Mouse (Mus musculus) cerebral cortex, adult 2 months (tissue): ENCODE results near the gene Fam187a.

Source experiments
- WGBS: fragments of 180-500 bp; shearing (Covaris S2); methylation state at CpG from one replicate; pipeline ENCODE4 v1.1.7; 2018; 5-methylcytosine and 5-hydroxymethylcytosine counted together

Fam187a gene

DNA sequence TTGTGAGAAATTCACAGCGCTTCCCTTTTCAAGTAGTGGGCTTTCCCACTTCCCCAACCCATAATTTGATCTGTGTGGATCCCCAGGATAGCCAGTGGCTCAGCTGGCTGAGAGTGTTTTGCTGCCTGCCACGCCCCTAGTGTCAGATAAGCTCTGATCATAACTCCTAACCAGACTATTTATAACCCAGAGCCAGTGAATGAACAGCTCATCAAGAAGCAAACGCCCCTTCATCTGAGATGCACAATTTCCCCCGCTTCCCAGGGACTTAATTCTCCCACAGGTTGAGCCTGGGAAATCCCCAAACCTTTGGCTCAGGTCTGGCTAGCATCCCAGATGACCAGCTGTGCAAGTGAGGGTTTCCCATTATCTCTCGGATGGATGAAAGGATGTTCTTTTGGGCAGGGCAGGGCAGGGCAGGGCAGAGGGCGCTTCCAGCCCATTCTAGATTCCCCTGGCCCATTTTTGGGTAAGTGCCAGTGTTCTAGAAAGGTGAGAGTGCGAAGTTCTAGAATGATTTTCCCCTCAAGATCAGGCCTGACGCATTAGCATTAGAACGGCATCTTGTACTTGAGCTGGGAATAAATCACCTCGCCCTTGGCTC lies at the start of gene Fam187a:
TSS of gene Fam187a (plus strand) at position 554 of the 604 bp plus-strand sequence.
- WGBS = 59% methylated on average over 10 of the region's 10 CpGs

DNA sequence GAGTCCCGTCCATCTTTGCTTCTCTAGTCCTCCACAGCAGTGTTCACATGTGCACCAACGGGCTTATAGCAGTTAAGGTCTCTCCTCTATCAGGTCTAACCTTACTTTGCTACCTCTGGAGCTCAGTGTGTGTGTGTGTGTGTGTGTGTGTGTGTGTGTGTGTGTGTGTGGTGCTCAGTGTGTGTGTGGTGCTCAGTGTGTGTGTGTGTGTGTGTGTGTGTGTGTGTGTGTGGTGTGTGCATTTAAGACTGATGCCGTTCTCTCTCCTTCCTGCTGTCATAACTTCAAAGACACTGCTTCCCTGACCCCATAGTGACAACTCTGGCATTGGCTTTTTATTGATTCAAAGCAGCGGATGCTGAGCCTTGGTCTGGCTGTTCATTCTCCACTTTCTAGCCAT lies 49.4 kb upstream of the Fam187a start, which contains the start of gene Higd1b:
TSS of gene Higd1b (plus strand) at position 301 of the 400 bp plus-strand sequence.
- 64% methylated on average over 4 of the region's 4 CpGs for WGBS

DNA sequence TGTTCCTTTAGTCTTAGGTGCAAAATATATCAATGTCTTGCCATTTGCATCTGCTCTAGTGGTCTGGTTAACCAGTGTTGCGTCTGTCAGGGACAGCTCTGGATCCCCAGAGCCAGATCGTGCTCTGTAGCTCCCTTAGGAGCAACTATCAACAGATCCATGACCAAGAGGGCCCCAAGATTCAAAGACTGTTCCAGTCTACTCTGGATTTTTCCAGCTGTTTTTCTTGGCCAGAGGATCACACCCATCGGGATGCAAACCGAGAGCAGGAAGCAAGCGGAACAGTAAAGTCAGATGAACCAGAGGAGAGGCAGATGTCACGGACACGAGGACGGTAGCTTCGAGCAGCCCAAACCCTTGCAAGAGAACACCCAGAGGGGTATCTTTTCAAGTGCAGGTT lies 48.8 kb upstream of the Fam187a start:
- 90% methylated on average over 9 of the region's 9 CpGs for WGBS

DNA sequence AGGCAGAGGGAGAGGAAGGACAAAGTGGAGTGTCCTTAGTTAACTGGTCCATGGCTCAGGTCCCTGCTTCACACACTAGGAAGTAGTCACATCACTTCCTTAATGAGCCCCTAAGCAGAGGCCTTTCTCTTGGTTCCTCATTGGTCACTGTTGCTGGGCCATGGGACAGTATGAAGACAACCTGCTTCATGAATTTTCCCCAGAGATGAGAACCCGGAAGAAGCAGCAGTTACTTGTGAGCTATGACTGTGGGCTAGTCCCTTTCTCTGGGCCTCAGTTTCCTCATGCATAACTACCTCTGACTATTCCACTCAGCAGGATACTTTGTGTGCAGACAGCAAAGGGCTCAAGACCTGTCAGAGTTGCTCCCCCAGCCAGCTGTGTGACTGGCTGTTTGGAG lies 47.6 kb upstream of the Fam187a start:
- 89% methylated on average over 1 of the region's 1 CpGs for WGBS

DNA sequence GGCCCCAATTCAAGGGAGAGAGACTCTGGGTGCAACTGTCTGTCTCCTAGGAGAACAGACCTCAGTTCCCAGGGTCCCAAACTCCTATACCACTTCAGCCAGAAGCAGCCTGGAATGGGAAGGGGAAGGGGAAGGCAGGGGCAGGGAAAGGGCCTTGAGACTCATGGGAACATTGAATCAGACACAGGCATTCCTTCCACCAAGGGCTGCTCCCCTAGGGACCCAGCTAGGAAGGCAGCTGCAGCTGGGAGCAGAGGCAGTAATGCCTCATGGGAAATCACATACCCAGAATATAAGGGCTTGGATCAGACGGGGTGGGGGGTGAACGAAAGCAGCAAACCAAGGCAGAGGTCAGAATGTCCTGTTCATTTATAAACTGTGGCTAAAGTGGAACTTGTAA lies 46.8 kb upstream of the Fam187a start:
- 88% methylated on average over 2 of the region's 2 CpGs for WGBS

DNA sequence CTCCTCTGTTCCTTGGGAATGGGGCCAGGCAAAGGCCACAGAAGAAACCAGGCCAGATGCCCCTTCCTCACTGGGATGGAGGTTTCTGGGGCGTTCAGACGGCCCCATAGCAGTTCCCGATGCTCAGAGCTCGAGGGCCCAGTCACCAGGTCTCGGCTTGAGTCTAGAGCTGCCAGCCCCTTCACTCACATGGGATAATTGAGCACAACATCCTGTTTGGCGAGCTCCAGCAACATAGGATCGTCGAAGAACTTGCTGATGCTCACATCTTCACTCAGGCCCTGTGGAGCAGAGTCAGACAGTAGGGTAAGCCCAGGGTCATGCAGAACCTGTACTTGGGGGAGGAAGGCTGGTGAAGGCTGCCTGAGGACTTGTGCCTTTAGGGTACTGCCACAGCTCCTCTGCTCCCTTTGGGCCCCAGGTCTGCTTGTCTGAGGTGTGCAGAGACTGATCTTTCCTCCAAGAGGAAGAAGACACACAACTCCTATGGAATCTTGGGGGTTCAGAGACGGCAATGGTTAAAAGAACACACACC lies 46.3 kb upstream of the Fam187a start:
- 76% methylated on average over 9 of the region's 9 CpGs for WGBS

DNA sequence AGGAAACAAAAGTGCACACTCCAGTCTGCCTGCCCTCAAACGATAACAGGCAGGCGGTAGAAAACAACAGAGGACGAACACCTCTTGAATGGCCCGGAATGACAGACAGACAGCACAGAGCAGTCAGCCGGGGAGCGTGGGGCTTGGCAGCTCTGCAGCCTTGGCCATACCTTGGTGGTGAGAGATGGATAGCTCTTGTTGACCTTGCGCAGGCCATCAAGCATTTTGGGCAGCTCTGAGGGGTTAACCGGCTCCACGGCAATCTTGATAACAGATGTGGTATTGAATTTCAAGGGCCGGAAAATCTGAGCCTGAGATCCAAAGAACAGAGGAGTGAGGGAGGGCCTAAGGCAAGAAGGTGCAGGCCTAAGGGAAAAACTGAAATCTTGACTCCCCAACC lies 39.0 kb upstream of the Fam187a start:
- WGBS = 92% methylated on average over 10 of the region's 10 CpGs

DNA sequence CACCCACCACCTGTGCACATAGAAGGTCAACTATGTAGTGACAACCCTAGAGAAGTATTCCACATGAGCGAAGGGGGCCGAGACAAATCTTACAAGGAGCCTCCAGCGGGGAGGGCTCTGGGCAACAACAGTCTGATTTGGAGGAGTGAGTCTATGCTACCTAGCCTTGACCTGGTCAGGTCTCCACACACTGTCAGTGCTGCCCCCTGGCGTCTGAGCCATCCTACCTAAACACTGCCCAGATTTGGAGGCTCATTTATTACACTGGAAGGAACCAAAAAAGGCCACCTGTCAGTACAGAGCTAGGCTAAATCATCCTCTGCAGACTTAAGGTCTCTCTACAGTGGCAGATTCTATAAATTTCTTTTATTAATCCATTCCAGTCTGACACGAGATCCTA lies 33.1 kb upstream of the Fam187a start:
- WGBS = 71% methylated on average over 5 of the region's 5 CpGs

DNA sequence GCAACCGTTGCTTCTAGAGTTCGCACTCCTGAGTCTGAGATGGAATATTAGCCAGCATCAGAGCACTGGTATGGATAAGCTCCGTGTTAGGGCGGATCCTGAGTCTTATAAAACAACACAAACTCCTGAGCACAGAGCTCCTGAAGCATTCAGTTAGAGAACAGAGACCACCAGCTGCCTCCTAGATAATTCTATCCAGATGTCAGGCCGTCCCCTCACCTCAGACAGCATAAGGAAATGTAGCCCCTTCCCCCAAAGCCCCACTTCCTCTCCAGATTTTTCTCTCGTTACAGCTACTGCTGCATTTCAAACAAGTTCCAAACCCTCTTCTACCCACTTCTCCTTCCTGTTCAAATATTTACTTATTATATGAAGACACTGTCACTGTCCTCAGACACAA lies 29.0 kb upstream of the Fam187a start:
- 89% methylated on average over 6 of the region's 6 CpGs for WGBS

DNA sequence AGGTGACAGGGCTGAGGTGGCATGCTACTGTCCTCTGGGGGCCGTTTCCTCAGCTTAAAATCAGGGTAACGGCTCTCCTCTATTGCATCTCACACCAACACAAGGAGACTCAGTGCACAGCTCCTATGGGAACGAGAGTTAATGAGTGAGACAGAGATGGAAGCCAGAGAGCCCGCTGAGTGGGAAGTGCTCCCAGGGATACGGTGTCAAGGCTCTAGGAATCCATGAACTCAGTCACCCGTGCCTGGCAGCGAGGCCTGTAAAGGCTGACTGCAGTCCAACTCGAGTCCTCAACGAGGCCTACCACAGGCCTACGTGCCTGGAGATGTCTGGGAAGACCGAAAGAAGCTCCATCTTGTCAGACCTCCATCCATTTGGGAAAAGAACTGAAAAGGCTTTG lies 26.0 kb upstream of the Fam187a start:
- WGBS = 80% methylated on average over 11 of the region's 11 CpGs

DNA sequence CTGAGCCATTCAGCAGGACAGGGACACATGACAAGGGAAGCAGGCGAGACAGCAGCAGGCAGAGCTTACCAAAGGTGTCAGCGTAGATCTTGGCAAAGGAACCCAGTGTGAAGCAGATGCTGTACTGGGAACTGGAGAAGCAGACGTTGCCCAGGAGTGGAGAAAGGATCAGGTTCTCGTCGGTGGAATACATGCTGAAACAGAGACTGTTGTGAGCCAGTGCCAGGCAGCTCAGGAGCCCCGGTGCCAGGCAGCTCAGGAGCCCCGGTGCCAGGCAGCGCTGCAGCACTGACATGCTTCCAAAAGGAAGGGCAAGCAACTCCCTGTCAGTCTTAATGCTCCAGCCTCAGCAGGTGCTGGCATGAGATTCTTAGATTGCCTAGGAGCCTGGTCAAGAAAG lies 25.0 kb upstream of the Fam187a start:
- WGBS = 49% methylated on average over 8 of the region's 8 CpGs

DNA sequence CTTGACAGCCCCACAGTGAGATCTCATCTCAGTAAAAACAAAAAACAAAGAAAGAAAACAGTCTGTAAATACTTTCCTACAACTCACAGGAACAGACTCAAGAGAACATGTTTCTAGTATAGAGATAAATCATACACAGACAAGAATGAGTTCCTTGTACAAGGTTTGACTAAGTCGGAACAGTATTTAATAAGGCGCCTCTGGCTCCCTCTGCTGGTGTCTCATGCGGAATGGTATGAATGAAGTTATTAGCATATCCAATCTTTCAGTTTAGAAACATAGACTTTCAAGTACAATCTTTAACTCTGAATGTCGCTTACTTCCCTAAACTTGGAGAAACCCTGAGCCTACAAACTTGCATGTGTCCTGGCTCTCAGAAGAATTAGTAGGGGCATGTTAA lies 20.7 kb upstream of the Fam187a start:
- WGBS = 14% methylated on average over 4 of the region's 4 CpGs

DNA sequence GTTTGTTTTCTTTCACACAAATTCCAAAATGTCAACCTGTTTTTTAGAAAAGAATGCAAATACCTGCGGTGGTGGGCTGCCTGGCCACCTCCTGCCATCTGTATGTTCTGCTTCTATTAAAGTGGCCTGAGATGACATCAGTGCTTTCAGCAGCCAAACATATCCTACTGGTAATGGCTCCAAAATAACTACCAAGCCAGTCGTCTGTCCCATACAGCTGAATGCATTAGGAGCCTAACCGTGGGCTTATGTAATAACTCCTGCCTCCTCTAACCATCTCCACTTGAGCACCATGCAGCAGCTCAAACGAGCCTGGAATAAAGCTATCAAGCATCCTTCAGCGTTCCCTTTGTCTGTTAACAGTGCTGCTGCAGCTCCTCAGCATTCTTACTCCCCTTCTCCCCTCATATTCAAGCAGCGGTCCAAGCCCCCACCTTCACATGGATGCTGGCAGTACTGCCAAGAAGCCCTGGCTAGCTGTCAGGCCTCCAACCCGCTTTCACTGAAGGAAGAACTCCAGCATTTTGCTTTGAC lies 10.1 kb upstream of the Fam187a start:
- 35% methylated on average over 7 of the region's 7 CpGs for WGBS

DNA sequence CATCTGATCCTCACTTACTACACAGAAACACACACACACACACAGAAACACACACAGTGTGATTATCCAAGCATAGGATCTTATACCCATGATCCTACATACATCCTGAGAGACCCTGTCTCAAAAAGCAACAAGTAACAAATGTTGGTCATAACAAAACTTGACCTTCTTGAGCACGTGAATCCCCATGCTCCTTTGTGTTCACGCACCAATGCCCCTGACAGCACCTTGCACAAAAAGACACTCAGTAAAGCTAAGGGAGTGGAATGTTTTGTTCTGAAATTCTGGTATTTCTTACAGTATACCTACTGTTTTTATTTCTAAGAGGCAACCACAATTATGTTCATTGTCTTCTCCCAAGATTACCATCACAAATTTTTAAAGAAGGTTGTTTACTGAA lies 5.4 kb upstream of the Fam187a start:
- whole genome bisulfite sequencing = 50% methylated on average over 2 of the region's 2 CpGs

DNA sequence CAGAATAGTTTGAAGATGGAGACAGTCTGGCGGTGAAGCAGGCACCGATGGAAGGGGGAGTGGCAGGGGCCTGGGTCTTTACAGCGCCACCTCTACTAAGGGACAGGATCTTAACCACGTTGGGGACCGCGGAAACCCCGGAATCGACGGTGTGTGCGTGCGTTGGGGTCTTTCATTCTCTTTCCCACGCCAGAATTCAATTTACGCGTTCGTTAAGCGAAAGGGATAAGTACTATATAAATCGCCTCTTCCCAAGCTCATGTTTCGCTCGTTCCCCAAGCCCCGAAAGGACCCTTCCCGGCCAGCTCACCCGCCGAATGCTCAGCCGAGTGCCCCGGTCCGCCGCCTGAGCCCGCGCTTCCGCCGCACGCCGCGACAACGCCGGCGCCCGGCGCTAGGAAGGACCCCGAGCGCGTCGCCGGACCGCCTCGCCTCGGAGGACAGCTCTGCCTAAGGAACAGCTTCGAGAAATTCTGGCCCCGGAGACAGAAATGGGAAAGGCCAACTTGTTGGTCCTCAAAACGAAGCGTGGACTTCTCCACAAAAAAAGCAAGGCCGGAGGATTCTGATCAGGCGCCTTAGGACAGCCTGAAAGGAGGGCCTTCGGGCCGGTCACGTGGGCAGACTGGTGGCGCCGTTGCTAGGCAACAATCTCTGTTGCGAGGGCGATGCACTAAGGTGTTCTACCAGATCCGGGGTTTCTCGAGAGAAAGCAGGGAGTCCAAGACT lies 4.2 kb upstream of the Fam187a start, which contains the start of the genes Eftud2 and Ccdc103:
TSS of gene Eftud2 (minus strand) at position 401 of the 729 bp plus-strand sequence.
TSS of gene Ccdc103 (plus strand) at position 620 of the 729 bp plus-strand sequence.
- WGBS = under 1% methylated on average over 62 of the region's 62 CpGs

DNA sequence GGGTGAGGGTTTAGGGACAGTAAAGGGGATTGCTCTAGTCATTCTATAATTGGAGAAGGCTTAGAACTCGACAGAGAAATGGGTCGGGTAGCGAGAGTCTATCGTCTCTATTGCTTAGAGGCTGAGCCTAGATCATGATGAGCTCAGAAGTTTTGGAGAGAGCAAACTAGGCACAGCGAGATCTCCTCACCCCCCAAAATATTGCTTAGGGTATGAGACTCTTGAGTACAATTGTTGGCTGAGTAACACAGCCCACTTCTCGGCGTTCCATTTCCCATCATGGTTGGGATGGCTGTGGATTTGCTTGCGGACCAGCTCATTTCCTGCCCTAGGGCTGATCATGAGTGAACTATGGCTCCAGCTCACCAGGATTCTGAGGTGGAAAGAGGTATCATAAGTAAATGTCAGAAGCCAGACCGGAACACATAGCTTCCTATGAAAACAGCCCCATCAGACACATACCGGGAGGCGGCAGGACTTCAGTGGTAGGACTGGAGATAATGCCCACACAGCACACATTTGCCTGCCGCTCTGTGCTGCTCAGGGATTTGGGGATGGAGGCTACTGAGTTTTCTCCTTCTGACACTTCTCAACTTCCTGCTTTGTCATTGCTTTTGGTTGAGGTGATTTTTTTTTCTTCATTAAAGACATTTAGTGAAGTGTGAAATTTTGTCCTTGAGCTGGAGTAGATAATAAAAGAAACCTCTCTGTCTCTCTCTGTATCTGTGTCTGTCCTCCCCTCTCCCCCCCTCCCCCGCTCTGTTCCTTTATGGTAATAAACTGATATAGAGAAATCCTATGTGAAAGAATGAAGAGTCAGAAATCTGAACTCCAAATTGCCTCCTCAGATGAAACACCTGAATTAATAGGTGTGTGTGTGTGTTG lies 3.4 kb upstream of the Fam187a start:
- WGBS = 7% methylated on average over 13 of the region's 13 CpGs

DNA sequence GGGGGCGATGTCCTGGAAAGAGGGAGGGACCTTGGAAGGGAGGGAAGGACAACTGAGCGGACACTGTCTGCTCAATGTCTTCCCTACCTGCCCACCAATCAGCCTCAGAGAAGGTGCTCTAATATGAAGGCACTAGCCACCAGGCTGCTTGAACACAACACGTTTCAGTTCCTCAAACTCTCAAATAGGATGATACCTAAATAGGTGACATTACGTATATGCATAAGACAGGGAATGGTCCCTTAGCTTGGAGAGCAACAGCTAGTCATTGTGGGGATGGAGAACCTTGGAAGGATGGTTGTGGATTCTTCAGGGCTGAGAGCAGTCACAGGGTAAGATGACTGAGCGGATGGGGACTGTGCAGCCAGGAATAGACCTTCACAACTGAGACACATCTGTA lies 2.5 kb downstream of the Fam187a start:
- WGBS = 78% methylated on average over 5 of the region's 5 CpGs

DNA sequence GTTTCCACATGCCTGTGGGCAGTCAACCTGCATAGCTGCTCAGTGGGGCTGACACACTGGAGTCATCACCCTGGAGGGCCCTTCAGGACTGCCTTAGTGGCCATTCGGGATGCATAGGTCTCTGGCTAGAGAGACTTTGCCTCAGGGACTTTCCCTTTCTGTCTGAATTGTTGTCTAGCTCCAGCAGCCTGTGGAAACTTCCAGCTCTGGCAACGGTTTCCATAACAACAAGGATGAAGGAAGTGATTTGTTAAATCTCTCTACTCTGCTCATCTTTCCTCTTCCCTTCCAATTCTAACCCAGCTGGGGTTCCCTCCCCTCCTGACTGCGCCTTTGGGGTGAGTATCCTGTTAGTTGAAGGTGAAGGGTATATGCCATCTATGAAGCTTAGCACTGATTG lies 3.2 kb downstream of the Fam187a start:
- 22% methylated on average over 3 of the region's 3 CpGs for WGBS

DNA sequence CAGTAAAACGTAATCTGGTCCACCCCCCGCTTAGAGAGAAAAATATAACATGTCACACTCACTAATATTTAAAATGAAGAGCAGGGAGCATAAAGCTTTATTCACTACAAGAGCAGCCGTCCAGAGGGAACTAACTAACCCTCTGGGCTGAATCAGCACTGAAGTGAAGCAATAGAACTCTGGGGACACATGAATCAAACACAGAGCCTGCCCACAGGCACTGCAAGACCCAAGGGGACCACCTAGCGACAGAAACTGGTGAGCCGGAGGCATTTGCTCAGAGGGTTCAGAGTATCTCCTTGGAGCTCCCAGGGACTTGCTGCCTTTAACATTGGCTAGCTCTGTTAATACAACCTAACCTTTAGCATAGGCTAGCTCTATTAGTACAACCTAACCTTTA lies 5.1 kb downstream of the Fam187a start:
- WGBS = 83% methylated on average over 5 of the region's 5 CpGs

DNA sequence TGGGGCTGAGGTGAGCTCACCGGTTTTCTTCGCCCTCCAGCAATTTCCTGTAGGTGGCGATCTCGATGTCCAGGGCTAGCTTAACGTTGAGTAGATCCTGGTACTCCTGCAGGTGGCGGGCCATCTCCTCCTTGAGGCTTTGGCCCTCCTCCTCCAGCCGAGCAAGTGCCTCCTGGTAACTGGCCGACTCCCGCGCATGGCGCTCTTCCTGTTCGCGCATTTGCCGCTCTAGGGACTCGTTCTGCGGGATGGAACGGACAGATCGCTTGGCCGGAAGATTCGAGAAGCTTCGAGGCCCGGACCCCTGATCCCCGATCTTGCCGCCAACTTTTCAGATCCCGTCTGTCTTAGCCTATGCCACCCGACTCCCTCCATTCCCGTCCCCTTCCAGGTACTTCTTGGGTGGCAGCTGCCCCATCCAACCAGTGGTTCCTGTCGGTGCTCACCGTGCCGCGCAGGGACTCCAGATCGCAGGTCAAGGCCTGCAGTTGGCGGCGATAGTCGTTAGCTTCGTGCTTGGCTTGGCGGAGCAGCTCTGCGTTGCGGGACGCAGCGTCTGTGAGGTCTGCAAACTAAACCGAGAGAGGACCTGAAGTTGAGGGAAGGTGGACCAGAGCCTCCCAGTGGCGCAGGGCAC lies 8.2 kb downstream of the Fam187a start:
- 26% methylated on average over 43 of the region's 43 CpGs for WGBS

DNA sequence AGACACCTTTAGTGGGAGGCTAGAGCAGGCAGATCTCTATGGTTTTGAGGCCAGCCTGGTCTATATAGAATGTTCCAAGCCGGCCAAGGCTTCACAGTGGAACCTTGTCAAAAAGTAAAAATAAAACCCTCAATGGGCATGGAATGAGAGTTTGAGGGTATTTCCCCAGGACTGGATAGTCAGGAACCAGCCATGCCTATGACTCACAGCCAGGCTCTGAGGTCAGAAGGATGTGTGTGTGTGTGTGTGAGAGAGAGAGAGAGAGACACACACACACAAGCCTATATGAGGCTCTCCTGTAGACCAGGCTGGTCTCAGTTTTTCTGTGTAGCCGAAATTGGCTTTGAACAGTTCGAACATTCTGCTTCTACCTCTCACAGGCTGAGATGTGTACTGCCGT lies 9.7 kb downstream of the Fam187a start:
- 91% methylated on average over 4 of the region's 4 CpGs for WGBS
